Mouse (Mus musculus): ENCODE data around the gene Zp1.

Gene Zp1

GRCm38 (mm10) chr19:10878201-10878837, 42.1 kb downstream of the Zp1 start:
- no peak for DNase-seq (ENCODE audit: low spot score in 2 of 2)

DNA sequence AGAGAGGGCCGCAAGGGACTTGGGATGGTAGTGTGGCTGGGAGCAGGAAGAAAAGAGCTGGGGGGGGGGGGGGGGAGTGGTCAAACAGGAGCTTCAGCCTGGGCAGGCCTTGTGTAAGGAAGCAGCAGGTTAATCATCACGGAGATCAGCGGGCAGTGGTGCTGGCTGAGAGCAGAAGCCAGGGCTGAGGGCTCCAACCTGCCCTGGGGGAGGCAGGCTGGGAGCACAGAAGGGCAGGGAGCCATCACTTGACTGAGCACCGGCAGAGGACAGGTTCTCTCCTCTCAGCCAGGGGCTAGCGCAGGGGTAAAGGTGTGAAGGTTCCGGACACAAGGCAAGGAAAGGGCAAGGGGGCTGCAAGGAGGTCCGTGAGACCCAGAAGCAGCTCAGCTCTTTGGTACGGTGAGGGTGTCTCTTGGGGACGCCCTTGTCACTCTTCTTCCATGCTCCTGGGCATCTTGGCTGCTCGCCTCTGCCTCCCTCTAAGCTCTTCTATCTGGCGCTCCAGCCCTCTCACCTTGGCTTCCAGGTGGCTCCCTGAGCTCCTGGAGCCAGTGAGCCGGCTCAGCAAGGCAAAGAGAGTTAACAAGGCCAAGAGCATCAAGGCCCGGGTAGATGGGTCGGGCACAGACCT, 49.0 kb downstream of the Zp1 start:
- no peak for DNase-seq (ENCODE audit: low spot score in 2 of 2)

DNA sequence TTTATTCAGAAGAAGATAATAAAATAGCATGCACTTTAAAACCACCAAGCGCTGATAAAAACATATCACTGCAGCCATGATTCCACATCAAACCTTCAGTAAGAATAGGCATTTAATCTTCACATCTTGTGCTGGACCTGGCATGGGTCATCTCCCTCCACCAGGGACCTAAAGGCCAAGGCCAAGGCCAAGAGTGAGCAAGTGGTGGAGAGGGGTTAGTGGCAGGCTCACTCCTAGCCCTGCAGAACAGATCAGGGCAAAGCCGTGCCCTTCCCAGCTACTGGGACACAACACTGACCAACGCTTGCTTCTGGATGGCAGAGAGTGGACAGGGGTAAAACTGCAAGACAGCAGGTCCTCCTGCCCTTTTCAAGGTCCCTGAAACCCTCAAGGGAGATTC, 49.8 kb downstream of the Zp1 start:
- no peak for DNase-seq (ENCODE audit: low spot score in 2 of 2)

- DNase-seq (ENCODE audit: low spot score in 2 of 2): no peak
Measured at GRCm38 (mm10) chr19:10869886-10870527, 50.4 kb downstream of the Zp1 start, which contains the start of gene Tmem132a. Gene Tmem132a (minus strand): TSS chr19:10869940.

DNA sequence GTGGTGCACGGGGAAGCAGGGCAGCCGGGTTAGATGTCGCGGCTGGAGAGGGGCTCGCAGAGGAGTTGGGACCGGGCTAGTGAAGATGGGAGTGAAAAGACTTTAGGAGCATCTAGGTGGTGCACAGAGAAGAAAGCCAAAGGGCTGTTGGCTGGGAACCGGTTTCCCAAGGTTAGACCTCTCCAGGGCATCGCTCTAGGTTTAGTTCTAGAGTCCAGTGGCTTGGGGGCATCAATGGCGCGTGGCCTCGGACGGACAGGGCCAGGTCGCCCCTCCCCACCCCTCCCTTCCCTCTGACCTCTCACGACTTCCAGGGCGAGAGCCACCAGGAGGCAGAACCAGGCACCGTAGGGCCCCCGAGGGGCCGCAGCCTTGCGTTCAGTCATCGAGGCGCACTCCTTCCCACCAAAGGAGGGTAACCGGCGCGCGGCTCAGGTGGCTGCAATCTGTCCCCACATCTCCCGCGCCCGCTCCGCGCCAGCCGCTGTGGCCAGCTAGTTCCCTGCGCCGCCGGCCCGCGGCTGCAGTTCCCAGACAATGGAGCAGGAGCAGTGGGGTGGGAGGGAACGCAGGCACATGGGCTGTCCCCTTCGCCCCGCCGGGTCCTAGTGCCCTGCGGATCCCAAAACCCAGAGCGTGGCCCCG, 51.1 kb downstream of the Zp1 start:
- peak; percentile 61 to 84 for DNase-seq (ENCODE audit: low spot score in 2 of 2)

DNA sequence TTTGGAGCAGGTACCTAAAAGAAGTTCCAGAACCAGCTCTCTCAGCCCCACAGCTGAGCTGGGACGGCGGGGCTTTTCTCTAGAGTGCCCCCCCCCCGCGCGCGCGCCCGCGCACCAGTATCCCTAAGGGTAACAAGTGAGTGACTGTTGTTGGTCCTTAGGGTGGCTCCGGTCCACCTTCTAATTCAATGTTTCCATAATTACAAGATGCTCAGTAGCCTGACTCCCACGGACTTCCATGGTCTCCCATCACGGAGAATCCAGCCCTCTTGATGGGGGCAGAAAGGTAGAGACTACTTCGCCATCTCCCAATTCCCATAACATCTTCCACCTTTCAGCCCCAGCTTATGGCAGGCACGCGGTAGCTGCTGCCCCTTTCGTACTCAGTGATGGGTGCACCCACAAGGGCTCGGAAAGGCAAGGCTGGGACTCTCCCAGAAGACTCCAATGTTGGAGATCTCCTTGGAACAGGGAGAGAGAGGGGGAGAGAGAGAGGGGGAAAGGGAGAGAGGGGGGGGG, 51.8 kb downstream of the Zp1 start:
- no peak for DNase-seq (ENCODE audit: low spot score in 2 of 2)

DNA sequence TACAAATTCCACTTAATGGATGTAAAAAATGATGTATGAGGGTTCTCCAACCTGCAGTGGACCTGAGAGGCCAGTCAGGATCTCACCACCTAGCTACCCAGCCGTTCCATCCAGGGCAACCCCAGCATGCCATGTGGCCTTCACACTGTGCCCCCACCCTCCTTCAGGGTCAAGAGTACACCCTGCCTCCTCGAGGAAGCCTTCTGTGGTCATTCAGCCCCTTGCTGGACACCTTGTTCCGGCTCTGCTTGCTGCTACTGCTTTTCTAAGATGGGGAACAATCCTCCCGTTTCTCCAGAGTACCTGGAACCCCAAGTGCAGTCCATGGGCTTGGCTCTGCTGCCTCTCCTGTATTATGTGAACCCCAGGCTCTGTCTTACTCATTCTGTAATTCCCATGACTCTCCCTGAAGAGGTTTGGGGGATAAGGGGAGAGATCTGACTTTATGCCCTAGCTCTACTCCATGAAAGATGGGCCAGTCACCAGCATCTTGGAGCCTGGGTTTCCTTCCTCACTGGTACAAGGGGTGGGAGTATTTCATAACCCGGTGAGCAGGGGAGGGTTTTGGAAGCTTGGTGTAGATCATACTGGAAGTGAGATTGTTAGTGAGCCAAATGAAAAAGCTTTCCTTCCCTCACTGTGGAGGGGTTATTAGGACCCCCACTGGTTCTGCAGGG, 52.3 kb downstream of the Zp1 start:
- no peak for DNase-seq (ENCODE audit: low spot score in 2 of 2)

DNA sequence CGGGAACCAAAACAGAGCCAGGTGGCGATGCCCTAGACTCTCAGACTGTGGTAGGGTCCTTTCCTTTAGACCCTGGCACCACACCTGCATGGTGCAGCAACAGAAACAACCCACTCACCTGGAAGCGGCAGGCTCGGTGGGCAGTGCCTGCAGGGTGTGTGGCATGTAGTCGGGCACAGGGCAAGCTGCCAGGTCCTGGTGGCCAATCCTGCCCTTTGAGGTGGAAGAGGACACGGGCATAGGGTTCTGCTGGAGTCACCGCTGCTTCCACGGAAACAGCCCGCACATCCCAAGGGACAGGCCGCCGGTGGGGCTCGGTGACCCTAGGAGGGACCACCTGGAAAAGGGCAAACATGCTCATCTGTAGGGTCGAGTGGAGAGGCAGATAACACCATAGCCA, 54.1 kb downstream of the Zp1 start:
- DNase-seq (ENCODE audit: low spot score in 2 of 2): peak in 1 of 2 experiments; percentile 6

Measured in cerebellum, postnatal 4 days (tissue).